Mouse (Mus musculus): ENCODE results near the gene Pde8a. TPM values are rescaled to one million over a fixed set of nuclear protein-coding genes. Genes with fewer than 3 reads are reported as not detected.

Gene Pde8a
- total RNA-seq, 2 experiments from 2014 or later, result 22.3 to 25.8 TPM

DNA sequence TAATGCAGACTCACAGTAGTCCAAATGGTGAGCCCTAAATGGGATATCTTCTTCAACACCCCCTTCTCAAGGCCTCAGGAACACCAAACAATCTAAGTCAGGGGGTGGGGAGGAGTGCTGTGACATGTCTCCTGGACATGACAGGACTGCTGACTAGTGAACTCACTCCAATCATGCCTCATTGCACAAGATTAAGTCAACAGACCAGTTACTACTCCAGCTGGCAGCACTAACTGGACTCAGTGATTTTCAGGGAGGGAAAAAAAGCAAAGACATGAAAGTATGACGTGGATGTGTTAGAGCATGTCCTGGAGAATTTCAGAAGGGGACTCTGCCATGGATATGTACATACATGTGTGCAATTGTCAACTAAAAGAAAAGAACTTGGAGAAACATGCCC, 166.0 kb downstream of the Pde8a start:
- DNase-seq (ENCODE audit: low spot score in 2 of 2), result no peak

Other genes with a start within 250 kb of the Pde8a start
- gene Zfp592, start 219.9 kb upstream of the Pde8a start, total RNA-seq (2021), result 10 to 100 TPM; 26.7 to 36.0 TPM
- 1 to 10 TPM; 2.0 to 4.7 TPM for gene Alpk3, start 156.0 kb upstream of the Pde8a start, total RNA-seq (2021)
- under 1 TPM; 0.56 TPM for gene Slc28a1, start 98.8 kb upstream of the Pde8a start, total RNA-seq (2021)
- gene Rps17, start 131.7 kb downstream of the Pde8a start, total RNA-seq (2021), result 1,000 to 10,000 TPM; 1,568 to 1,571 TPM
- 10 to 100 TPM; 17.4 to 17.8 TPM for gene Cpeb1, start 241.9 kb downstream of the Pde8a start, total RNA-seq (2021)